Mouse (Mus musculus) kidney, postnatal 0 days (tissue): Measurements from ENCODE around the gene Fam129a. TPM values are rescaled to one million over a fixed set of nuclear protein-coding genes. Genes with fewer than 3 reads are reported as not detected.

Experiments used
- ATAC-seq: fragments of 200-750 bp; cut with Nextera tagmentation; replicated peaks from 2 replicates; pipeline ENCODE4 v1.8.0; 2017; ENCODE audit warnings: low read depth, moderate number of reproducible peaks, moderate TSS enrichment, moderate library complexity; ENCODE audit not compliant: low FRiP score
- DNase-seq: peaks from one replicate; pipeline ENCODE4 v3.0.0-alpha.2; 2016; ENCODE audit warnings: low spot score
- H3K27ac ChIP-seq: fragments of 300-500 bp; sonication (generic); 2 replicates; pipeline ENCODE4 v1.5.1; 2014; ENCODE audit warnings: mild to moderate bottlenecking
- H3K27me3 ChIP-seq: fragments of 300-500 bp; sonication (generic); 2 replicates; pipeline ENCODE4 v1.6.1; 2014; ENCODE audit warnings: low read length, mixed read lengths; ENCODE audit not compliant: insufficient read depth
- H3K36me3 ChIP-seq: fragments of 300-500 bp; sonication (generic); 2 replicates; pipeline ENCODE4 v1.6.1; 2014; ENCODE audit warnings: low read length, mixed read lengths; ENCODE audit not compliant: insufficient read depth
- H3K4me1 ChIP-seq: fragments of 300-500 bp; sonication (generic); replicated peaks from 2 replicates; pipeline ENCODE4 v1.6.1; 2014; ENCODE audit warnings: antibody characterized with exemption, low read length, mixed read lengths; ENCODE audit not compliant: insufficient read depth
- H3K4me2 ChIP-seq: fragments of 300-500 bp; sonication (generic); 2 replicates; pipeline ENCODE4 v1.6.1; 2014; ENCODE audit warnings: mild to moderate bottlenecking, low read length, moderate library complexity, mixed read lengths
- H3K4me3 ChIP-seq: fragments of 300-500 bp; sonication (generic); replicated peaks from 2 replicates; pipeline ENCODE4 v1.5.1; 2014; ENCODE audit warnings: low read depth, low read length
- H3K9ac ChIP-seq: fragments of 300-500 bp; sonication (generic); 2 replicates; pipeline ENCODE4 v1.6.1; 2014; ENCODE audit warnings: low read depth, low read length
- H3K9me3 ChIP-seq: fragments of 300-500 bp; sonication (generic); replicated peaks from 2 replicates; pipeline ENCODE4 v1.6.1; 2016; ENCODE audit warnings: low read length, inconsistent platforms, mixed read lengths
- CTCF ChIP-seq: IDR thresholded peaks from 2 replicates; pipeline ENCODE4 v1.5.1; 2016; ENCODE audit warnings: antibody characterized with exemption, low read depth, mild to moderate bottlenecking, moderate library complexity
- WGBS: fragments of 180-500 bp; shearing (Covaris S2); extraction: QIAGEN DNeasy Blood & Tissue Kit; methylation state at CpG from one replicate; pipeline ENCODE4 v1.1.7; 2014; 5-methylcytosine and 5-hydroxymethylcytosine counted together
- polyA plus RNA-seq: library from polyadenylated mRNA; unstranded; fragments of >200 nt; fragmentation: Nextera tagmentation; extraction: Ambion mirVana; gene quantifications from 2 replicates; pipeline ENCODE4 v1.2.1, GENCODE M21; 2015

Fam129a gene
- polyA plus RNA-seq, 1 experiment from 2014 or later: 12.6 TPM

GRCm38 (mm10) chr1:151664837-151665431, 93.9 kb downstream of the Fam129a start:
- Histone ChIP-seq H3K27ac (no peak overlapping the region), H3K4me2 (no peak overlapping the region), H3K4me1 (no peaks in the 10 kb centered on the region), H3K36me3 (no peaks in the 10 kb centered on the region), H3K9ac (no peak overlapping the region), H3K27me3 (no peaks in the 10 kb centered on the region), H3K9me3 (no peaks in the 10 kb centered on the region), H3K4me3 (no peak overlapping the region)
- ATAC-seq (no peak), DNase-seq (peak; percentile 18)
- TF ChIP-seq CTCF: no peak
- WGBS: 64% methylated on average over 7 of the region's 7 CpGs

- DNase-seq: no peak
- no peak for TF ChIP-seq CTCF
- Histone ChIP-seq H3K9me3 (no peaks in the 10 kb centered on the region), H3K4me3 (no peak overlapping the region), H3K27ac (no peak overlapping the region), H3K27me3 (no peaks in the 10 kb centered on the region), H3K36me3 (no peaks in the 10 kb centered on the region), H3K4me1 (no peaks in the 10 kb centered on the region), H3K9ac (no peak overlapping the region), H3K4me2 (no peak overlapping the region)
- no peak for ATAC-seq
- WGBS: 83% methylated on average over 10 of the region's 10 CpGs
Measured at GRCm38 (mm10) chr1:151667351-151668074, 96.5 kb downstream of the Fam129a start.

GRCm38 (mm10) chr1:151670006-151670591, 99.1 kb downstream of the Fam129a start:
- H3K9ac ChIP-seq: no peak overlapping the region
- no peaks in the 10 kb centered on the region for H3K4me1 ChIP-seq
- H3K4me3 ChIP-seq: no peak overlapping the region
- no peak for TF ChIP-seq CTCF
- ATAC-seq: no peak
- no peaks in the 10 kb centered on the region for H3K27me3 ChIP-seq
- no peaks in the 10 kb centered on the region for H3K9me3 ChIP-seq
- H3K27ac ChIP-seq: no peak overlapping the region
- 81% methylated on average over 9 of the region's 9 CpGs for WGBS
- H3K4me2 ChIP-seq: no peak overlapping the region
- no peaks in the 10 kb centered on the region for H3K36me3 ChIP-seq
- DNase-seq: no peak

GRCm38 (mm10) chr1:151675684-151676083, 104.7 kb downstream of the Fam129a start:
- H3K27me3 ChIP-seq: no peaks in the 10 kb centered on the region
- DNase-seq (no peak), ATAC-seq (no peak)
- no peak overlapping the region for H3K4me2 ChIP-seq
- no peaks in the 10 kb centered on the region for H3K36me3 ChIP-seq
- H3K9ac ChIP-seq: no peak overlapping the region
- WGBS: 59% methylated on average over 5 of the region's 5 CpGs
- TF ChIP-seq CTCF: no peak
- H3K4me1 ChIP-seq: no peaks in the 10 kb centered on the region
- H3K4me3 ChIP-seq: no peak overlapping the region
- H3K27ac ChIP-seq: no peak overlapping the region
- no peaks in the 10 kb centered on the region for H3K9me3 ChIP-seq

GRCm38 (mm10) chr1:151677185-151677809, 106.3 kb downstream of the Fam129a start:
- no peaks in the 10 kb centered on the region for H3K27me3 ChIP-seq
- H3K4me3 ChIP-seq: no peak overlapping the region
- no peak overlapping the region for H3K27ac ChIP-seq
- 38% methylated on average over 3 of the region's 4 CpGs for WGBS
- H3K9ac ChIP-seq: no peak overlapping the region
- no peaks in the 10 kb centered on the region for H3K4me1 ChIP-seq
- no peaks in the 10 kb centered on the region for H3K36me3 ChIP-seq
- no peak for DNase-seq
- ATAC-seq: no peak
- no peaks in the 10 kb centered on the region for H3K9me3 ChIP-seq
- H3K4me2 ChIP-seq: no peak overlapping the region
- TF ChIP-seq CTCF: no peak

- 51% methylated on average over 4 of the region's 4 CpGs for WGBS
- Histone ChIP-seq H3K27me3 (no peaks in the 10 kb centered on the region), H3K9me3 (no peaks in the 10 kb centered on the region), H3K4me1 (no peaks in the 10 kb centered on the region), H3K4me2 (no peak overlapping the region), H3K9ac (no peak overlapping the region), H3K27ac (no peak overlapping the region), H3K36me3 (no peaks in the 10 kb centered on the region), H3K4me3 (no peak overlapping the region)
- no peak for ATAC-seq
- TF ChIP-seq CTCF: no peak
- DNase-seq: no peak
Measured at GRCm38 (mm10) chr1:151677975-151678374, 107.0 kb downstream of the Fam129a start.
